Mouse (Mus musculus) stomach, postnatal 0 days (tissue): ENCODE measurements around the gene Mogat2. TPM values are rescaled to one million over a fixed set of nuclear protein-coding genes. Genes with fewer than 3 reads are reported as not detected.

Experiments used
- ATAC-seq: fragments of 200-750 bp; cut with Nextera tagmentation; 2 replicates; pipeline ENCODE4 v1.8.0; 2017; ENCODE audit not compliant: low FRiP score, low TSS enrichment
- DNase-seq: peaks from one replicate; pipeline ENCODE4 v3.0.0-alpha.2; 2016; ENCODE audit warnings: low spot score
- H3K27ac ChIP-seq: fragments of 300-500 bp; sonication (generic); replicated peaks from 2 replicates; pipeline ENCODE4 v1.5.1; 2014; ENCODE audit warnings: mild to moderate bottlenecking, control low read depth
- H3K27me3 ChIP-seq: fragments of 300-500 bp; sonication (generic); 2 replicates; pipeline ENCODE4 v1.6.1; 2014; ENCODE audit warnings: low read length; ENCODE audit not compliant: control insufficient read depth, insufficient read depth
- H3K36me3 ChIP-seq: fragments of 300-500 bp; sonication (generic); 2 replicates; pipeline ENCODE4 v1.6.1; 2014; ENCODE audit warnings: low read length, mixed read lengths; ENCODE audit not compliant: control insufficient read depth, insufficient read depth
- H3K4me1 ChIP-seq: fragments of 300-500 bp; sonication (generic); replicated peaks from 2 replicates; pipeline ENCODE4 v1.6.1; 2014; ENCODE audit warnings: antibody characterized with exemption; ENCODE audit not compliant: control insufficient read depth, insufficient read depth
- H3K4me2 ChIP-seq: fragments of 300-500 bp; sonication (generic); replicated peaks from 2 replicates; pipeline ENCODE4 v1.6.1; 2014; ENCODE audit warnings: low read depth, mild to moderate bottlenecking, control low read depth, moderate library complexity
- H3K4me3 ChIP-seq: fragments of 300-500 bp; sonication (generic); 2 replicates; pipeline ENCODE4 v1.5.1; 2014; ENCODE audit warnings: low read depth, low read length, control low read depth
- H3K9ac ChIP-seq: fragments of 300-500 bp; sonication (generic); 2 replicates; pipeline ENCODE4 v1.6.1; 2014; ENCODE audit warnings: mild to moderate bottlenecking, low read length, control low read depth, mixed read lengths
- H3K9me3 ChIP-seq: fragments of 300-500 bp; sonication (generic); 2 replicates; pipeline ENCODE4 v1.6.1; 2016; ENCODE audit warnings: low read length; ENCODE audit not compliant: control insufficient read depth
- CTCF ChIP-seq: IDR thresholded peaks from 2 replicates; pipeline ENCODE4 v1.5.1; 2016; ENCODE audit warnings: antibody characterized with exemption, low read depth, mild to moderate bottlenecking, moderate library complexity
- EP300 ChIP-seq: optimal IDR thresholded peaks from 2 replicates; pipeline ENCODE3; 2016; ENCODE audit warnings: antibody characterized with exemption
- WGBS: fragments of 180-500 bp; shearing (Covaris S2); extraction: QIAGEN DNeasy Blood & Tissue Kit; methylation state at CpG from one replicate; pipeline ENCODE4 v1.1.7; 2014; 5-methylcytosine and 5-hydroxymethylcytosine counted together
- polyA plus RNA-seq: library from polyadenylated mRNA; unstranded; fragments of >200 nt; fragmentation: Nextera tagmentation; extraction: Ambion mirVana; gene quantifications from 2 replicates; pipeline ENCODE4 v1.2.1, GENCODE M21; 2015

The Mogat2 gene
- polyA plus RNA-seq, 1 experiment from 2014 or later, result 9.4 TPM

DNA sequence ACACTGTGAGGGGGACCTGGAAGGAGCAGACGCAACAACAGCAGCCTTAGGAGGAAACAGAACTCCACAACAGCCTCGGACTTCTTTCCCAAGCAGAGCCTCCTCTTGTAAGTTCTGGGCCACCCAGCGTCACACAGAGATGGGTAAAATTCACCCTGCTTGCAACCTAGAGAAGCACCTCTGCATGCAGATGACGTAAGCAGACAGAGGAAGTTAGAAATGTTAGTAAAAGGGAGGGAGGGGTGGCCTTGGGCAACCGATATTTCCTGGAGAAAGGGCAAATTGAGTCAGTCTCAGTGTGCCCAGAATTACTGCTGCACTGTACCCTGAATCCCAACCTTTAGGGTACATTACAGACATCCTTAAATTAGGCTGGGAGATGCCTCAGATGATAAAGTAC, 48.5 kb downstream of the Mogat2 start:
- Histone ChIP-seq H3K9ac (no peak overlapping the region), H3K4me2 (no peak overlapping the region), H3K27ac (no peak overlapping the region), H3K36me3 (no peaks in the 10 kb centered on the region), H3K9me3 (no peaks in the 10 kb centered on the region), H3K27me3 (no peaks in the 10 kb centered on the region), H3K4me1 (no peaks in the 10 kb centered on the region), H3K4me3 (no peak overlapping the region)
- 75% methylated on average over 5 of the region's 5 CpGs for WGBS
- no peak for TF ChIP-seq EP300
- TF ChIP-seq CTCF, result no peak
- ATAC-seq (no peak), DNase-seq (no peak)

- no peak overlapping the region for H3K27ac ChIP-seq
- DNase-seq (no peak), ATAC-seq (no peak)
- WGBS, result 80% methylated on average over 6 of the region's 6 CpGs
- H3K4me2 ChIP-seq, result no peak overlapping the region
- no peaks in the 10 kb centered on the region for H3K9me3 ChIP-seq
- H3K4me3 ChIP-seq, result no peak overlapping the region
- H3K36me3 ChIP-seq, result no peaks in the 10 kb centered on the region
- no peak for TF ChIP-seq CTCF
- TF ChIP-seq EP300, result no peak
- H3K4me1 ChIP-seq, result no peaks in the 10 kb centered on the region
- no peak overlapping the region for H3K9ac ChIP-seq
- no peaks in the 10 kb centered on the region for H3K27me3 ChIP-seq
Measured at GRCm38 (mm10) chr7:99188630-99189029, 49.8 kb downstream of the Mogat2 start.

GRCm38 (mm10) chr7:99187451-99187850, 51.0 kb downstream of the Mogat2 start:
- Histone ChIP-seq H3K4me1 (no peaks in the 10 kb centered on the region), H3K36me3 (no peaks in the 10 kb centered on the region), H3K4me2 (no peak overlapping the region), H3K27ac (no peak overlapping the region), H3K9me3 (no peaks in the 10 kb centered on the region), H3K4me3 (no peak overlapping the region), H3K9ac (no peak overlapping the region), H3K27me3 (no peaks in the 10 kb centered on the region)
- DNase-seq, result peak; percentile 7
- 90% methylated on average over 5 of the region's 5 CpGs for WGBS
- ATAC-seq, result no peak
- TF ChIP-seq EP300 (no peak), CTCF (no peak)

GRCm38 (mm10) chr7:99185405-99185804, 53.0 kb downstream of the Mogat2 start:
- H3K9me3 ChIP-seq, result no peaks in the 10 kb centered on the region
- H3K27ac ChIP-seq, result no peak overlapping the region
- H3K27me3 ChIP-seq, result no peaks in the 10 kb centered on the region
- ATAC-seq, result no peak
- H3K4me1 ChIP-seq, result no peaks in the 10 kb centered on the region
- no peak overlapping the region for H3K4me3 ChIP-seq
- no peak overlapping the region for H3K9ac ChIP-seq
- no peaks in the 10 kb centered on the region for H3K36me3 ChIP-seq
- DNase-seq, result no peak
- TF ChIP-seq EP300, result no peak
- no peak for TF ChIP-seq CTCF
- no peak overlapping the region for H3K4me2 ChIP-seq
- 85% methylated on average over 3 of the region's 3 CpGs for WGBS

- TF ChIP-seq EP300 (no peak), CTCF (no peak)
- Histone ChIP-seq H3K27ac (no peak overlapping the region), H3K4me3 (no peak overlapping the region), H3K4me2 (no peak overlapping the region), H3K9ac (no peak overlapping the region), H3K4me1 (no peaks in the 10 kb centered on the region), H3K27me3 (no peaks in the 10 kb centered on the region), H3K9me3 (no peaks in the 10 kb centered on the region), H3K36me3 (no peaks in the 10 kb centered on the region)
- 69% methylated on average over 6 of the region's 6 CpGs for WGBS
- ATAC-seq (no peak), DNase-seq (no peak)
Measured at GRCm38 (mm10) chr7:99183751-99184150, 54.7 kb downstream of the Mogat2 start.

DNA sequence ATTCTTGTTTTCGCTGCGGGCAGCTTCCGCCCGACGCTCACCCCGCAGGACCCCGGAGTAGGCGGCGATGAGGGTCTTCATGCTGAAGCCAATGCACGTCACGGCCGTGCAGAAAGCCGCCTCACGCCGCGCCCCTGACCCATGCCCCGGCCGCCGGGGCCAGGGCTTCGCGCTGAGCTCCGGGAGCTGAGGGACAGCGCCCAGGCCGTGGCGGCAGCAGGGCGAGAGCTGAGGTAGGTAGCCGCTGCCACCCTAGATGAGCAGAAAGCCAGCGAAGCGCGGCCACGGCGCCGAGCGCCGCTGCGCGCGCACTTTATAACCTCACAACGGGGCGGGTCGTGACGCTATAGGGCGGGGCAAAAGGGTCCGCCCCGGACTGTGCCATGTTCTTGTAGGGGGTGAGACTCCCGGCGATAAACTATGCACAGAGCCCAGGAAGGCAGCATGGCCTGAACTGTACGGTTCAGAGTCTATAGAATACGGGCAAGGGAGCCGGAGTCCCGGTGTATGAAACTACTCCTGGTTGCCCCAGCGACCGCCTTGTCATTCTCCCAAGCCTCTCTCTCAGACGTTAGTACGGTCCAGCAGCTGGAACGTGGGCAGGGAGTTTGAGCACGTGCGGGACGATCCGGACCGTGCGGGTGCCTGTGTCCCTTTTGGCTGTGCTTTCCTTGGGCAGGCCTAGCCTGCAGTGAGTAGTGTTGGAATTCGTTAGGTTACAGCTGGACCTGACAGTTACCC, 55.8 kb downstream of the Mogat2 start, which contains the start of gene Dgat2:
Gene Dgat2, minus strand, starts transcription at position 288 of the 741 bp plus-strand sequence.
- ATAC-seq (peak; percentile 91), DNase-seq (peak; percentile 91)

More for the DNA sequence above, 55.8 kb downstream of the Mogat2 start, which contains the start of gene Dgat2:
- under 1% methylated on average over 63 of the region's 63 CpGs for WGBS
- Histone ChIP-seq H3K9me3 (no peaks in the 10 kb centered on the region), H3K4me2 (peak within 1 kb of the TSS; percentile 99), H3K27me3 (no peaks in the 10 kb centered on the region), H3K9ac (peak within 1 kb of the TSS; percentile 84), H3K27ac (peak within 1 kb of the TSS; percentile 84), H3K4me3 (peak within 1 kb of the TSS; percentile 70), H3K36me3 (no peaks in the 10 kb centered on the region), H3K4me1 (no peaks in the 10 kb centered on the region)
- TF ChIP-seq CTCF (peak; percentile 8; the same call in 1 of the 2 replicates), EP300 (peak; percentile 89)
